Mouse (Mus musculus): ENCODE results near the gene Dhx32. TPM values are rescaled to one million over a fixed set of nuclear protein-coding genes. Genes with fewer than 3 reads are reported as not detected.

The Dhx32 gene
- polyA plus RNA-seq, 1 experiment: 20.8 TPM

GRCm38 (mm10) chr7:133727027-133727426 lies 55.5 kb downstream of the Dhx32 start:
- H3K27me3 ChIP-seq (ENCODE audit: control insufficient read depth, insufficient read depth, low read length): no peaks in the 10 kb centered on the region
- H3K27ac ChIP-seq (ENCODE audit: control insufficient read depth, insufficient read depth, low read length): no peak overlapping the region
- no peak for TF ChIP-seq CTCF (IDR thresholded peaks at IDR 0.05; ENCODE audit: borderline replicate concordance, control insufficient read depth, extremely low read depth, insufficient read depth, low read length, poor library complexity)
- no peak for TF ChIP-seq POLR2A (IDR thresholded peaks at IDR 0.05; ENCODE audit: control insufficient read depth, extremely low read depth, insufficient read depth, low read length, poor library complexity)
- peaks cover 10% of the 10 kb centered on the region; the same call in 1 of the 2 replicates for H3K36me3 ChIP-seq (ENCODE audit: control insufficient read depth, insufficient read depth, low read length)
- no peak for DNase-seq
- no peaks in the 10 kb centered on the region for H3K4me1 ChIP-seq (replicated peaks; ENCODE audit: control insufficient read depth, insufficient read depth, low read length)
- H3K4me3 ChIP-seq (ENCODE audit: control insufficient read depth, insufficient read depth, low read length): no peak overlapping the region
- 88% methylated on average over 6 of the region's 6 CpGs for WGBS

GRCm38 (mm10) chr7:133725571-133725970 lies 57.0 kb downstream of the Dhx32 start:
- no peak overlapping the region for H3K27ac ChIP-seq (ENCODE audit: control insufficient read depth, insufficient read depth, low read length)
- H3K36me3 ChIP-seq (ENCODE audit: control insufficient read depth, insufficient read depth, low read length): peaks cover 22% of the 10 kb centered on the region
- WGBS: 94% methylated on average over 10 of the region's 10 CpGs
- no peaks in the 10 kb centered on the region for H3K4me1 ChIP-seq (replicated peaks; ENCODE audit: control insufficient read depth, insufficient read depth, low read length)
- no peaks in the 10 kb centered on the region; the same call in 1 of the 2 replicates for H3K27me3 ChIP-seq (ENCODE audit: control insufficient read depth, insufficient read depth, low read length)
- TF ChIP-seq POLR2A (IDR thresholded peaks at IDR 0.05; ENCODE audit: control insufficient read depth, extremely low read depth, insufficient read depth, low read length, poor library complexity): no peak
- no peak for TF ChIP-seq CTCF (IDR thresholded peaks at IDR 0.05; ENCODE audit: borderline replicate concordance, control insufficient read depth, extremely low read depth, insufficient read depth, low read length, poor library complexity)
- no peak for DNase-seq
- H3K4me3 ChIP-seq (ENCODE audit: control insufficient read depth, insufficient read depth, low read length): no peak overlapping the region

GRCm38 (mm10) chr7:133724844-133725243 lies 57.7 kb downstream of the Dhx32 start:
- no peak for DNase-seq
- Histone ChIP-seq H3K36me3 (ENCODE audit: control insufficient read depth, insufficient read depth, low read length) (peaks cover 29% of the 10 kb centered on the region), H3K4me3 (ENCODE audit: control insufficient read depth, insufficient read depth, low read length) (no peak overlapping the region), H3K27me3 (ENCODE audit: control insufficient read depth, insufficient read depth, low read length) (no peaks in the 10 kb centered on the region; the same call in 1 of the 2 replicates), H3K4me1 (replicated peaks; ENCODE audit: control insufficient read depth, insufficient read depth, low read length) (no peaks in the 10 kb centered on the region), H3K27ac (ENCODE audit: control insufficient read depth, insufficient read depth, low read length) (no peak overlapping the region)
- TF ChIP-seq POLR2A (IDR thresholded peaks at IDR 0.05; ENCODE audit: control insufficient read depth, extremely low read depth, insufficient read depth, low read length, poor library complexity): no peak
- TF ChIP-seq CTCF (IDR thresholded peaks at IDR 0.05; ENCODE audit: borderline replicate concordance, control insufficient read depth, extremely low read depth, insufficient read depth, low read length, poor library complexity): no peak
- 88% methylated on average over 10 of the region's 10 CpGs for WGBS

- Histone ChIP-seq H3K4me3 (ENCODE audit: control insufficient read depth, insufficient read depth, low read length) (no peak overlapping the region), H3K27me3 (ENCODE audit: control insufficient read depth, insufficient read depth, low read length) (no peaks in the 10 kb centered on the region; the same call in 1 of the 2 replicates), H3K27ac (ENCODE audit: control insufficient read depth, insufficient read depth, low read length) (no peak overlapping the region), H3K4me1 (replicated peaks; ENCODE audit: control insufficient read depth, insufficient read depth, low read length) (no peaks in the 10 kb centered on the region), H3K36me3 (ENCODE audit: control insufficient read depth, insufficient read depth, low read length) (peaks cover 58% of the 10 kb centered on the region)
- TF ChIP-seq POLR2A (IDR thresholded peaks at IDR 0.05; ENCODE audit: control insufficient read depth, extremely low read depth, insufficient read depth, low read length, poor library complexity) (no peak), CTCF (IDR thresholded peaks at IDR 0.05; ENCODE audit: borderline replicate concordance, control insufficient read depth, extremely low read depth, insufficient read depth, low read length, poor library complexity) (no peak)
- no peak for DNase-seq
- 96% methylated on average over 11 of the region's 11 CpGs for WGBS
These were observed 61.9 kb downstream of the Dhx32 start for GRCm38 (mm10) chr7:133720616-133721015.

GRCm38 (mm10) chr7:133718580-133718979 lies 63.9 kb downstream of the Dhx32 start:
- Histone ChIP-seq H3K4me1 (replicated peaks; ENCODE audit: control insufficient read depth, insufficient read depth, low read length) (no peaks in the 10 kb centered on the region), H3K36me3 (ENCODE audit: control insufficient read depth, insufficient read depth, low read length) (peaks cover 63% of the 10 kb centered on the region), H3K4me3 (ENCODE audit: control insufficient read depth, insufficient read depth, low read length) (no peak overlapping the region), H3K27ac (ENCODE audit: control insufficient read depth, insufficient read depth, low read length) (no peak overlapping the region), H3K27me3 (ENCODE audit: control insufficient read depth, insufficient read depth, low read length) (no peaks in the 10 kb centered on the region; the same call in 1 of the 2 replicates)
- 100% methylated on average over 1 of the region's 1 CpGs for WGBS
- no peak for DNase-seq
- TF ChIP-seq POLR2A (IDR thresholded peaks at IDR 0.05; ENCODE audit: control insufficient read depth, extremely low read depth, insufficient read depth, low read length, poor library complexity): no peak
- no peak for TF ChIP-seq CTCF (IDR thresholded peaks at IDR 0.05; ENCODE audit: borderline replicate concordance, control insufficient read depth, extremely low read depth, insufficient read depth, low read length, poor library complexity)

- H3K27ac ChIP-seq (ENCODE audit: control insufficient read depth, insufficient read depth, low read length): no peak overlapping the region
- DNase-seq: no peak
- 88% methylated on average over 4 of the region's 4 CpGs for WGBS
These were observed 67.1 kb downstream of the Dhx32 start for GRCm38 (mm10) chr7:133715387-133715786.

GRCm38 (mm10) chr7:133707301-133707700 lies 75.2 kb downstream of the Dhx32 start:
- 88% methylated on average over 2 of the region's 2 CpGs for WGBS

More at GRCm38 (mm10) chr7:133715387-133715786, 67.1 kb downstream of the Dhx32 start:
- Histone ChIP-seq H3K4me3 (ENCODE audit: control insufficient read depth, insufficient read depth, low read length) (no peak overlapping the region), H3K36me3 (ENCODE audit: control insufficient read depth, insufficient read depth, low read length) (peaks cover 47% of the 10 kb centered on the region), H3K27me3 (ENCODE audit: control insufficient read depth, insufficient read depth, low read length) (no peaks in the 10 kb centered on the region), H3K4me1 (replicated peaks; ENCODE audit: control insufficient read depth, insufficient read depth, low read length) (no peaks in the 10 kb centered on the region)
- TF ChIP-seq POLR2A (IDR thresholded peaks at IDR 0.05; ENCODE audit: control insufficient read depth, extremely low read depth, insufficient read depth, low read length, poor library complexity) (no peak), CTCF (IDR thresholded peaks at IDR 0.05; ENCODE audit: borderline replicate concordance, control insufficient read depth, extremely low read depth, insufficient read depth, low read length, poor library complexity) (no peak)

More at GRCm38 (mm10) chr7:133707301-133707700, 75.2 kb downstream of the Dhx32 start:
- Histone ChIP-seq H3K4me3 (ENCODE audit: control insufficient read depth, insufficient read depth, low read length) (no peak overlapping the region), H3K27ac (ENCODE audit: control insufficient read depth, insufficient read depth, low read length) (no peak overlapping the region), H3K27me3 (ENCODE audit: control insufficient read depth, insufficient read depth, low read length) (no peaks in the 10 kb centered on the region), H3K36me3 (ENCODE audit: control insufficient read depth, insufficient read depth, low read length) (no peaks in the 10 kb centered on the region), H3K4me1 (replicated peaks; ENCODE audit: control insufficient read depth, insufficient read depth, low read length) (peaks cover 4% of the 10 kb centered on the region)
- DNase-seq: peak; percentile 30
- no peak for TF ChIP-seq CTCF (IDR thresholded peaks at IDR 0.05; ENCODE audit: borderline replicate concordance, control insufficient read depth, extremely low read depth, insufficient read depth, low read length, poor library complexity)
- no peak for TF ChIP-seq POLR2A (IDR thresholded peaks at IDR 0.05; ENCODE audit: control insufficient read depth, extremely low read depth, insufficient read depth, low read length, poor library complexity)

Data from thymus, adult 2 months (tissue).